Mouse (Mus musculus) cortical plate, adult 2 months (tissue): Measurements from ENCODE around the gene Clmp.

ENCODE experiments used
- CTCF ChIP-seq: fragments of 200-500 bp; IDR thresholded peaks from 2 replicates; pipeline ENCODE4 v1.5.1; 2011; ENCODE audit warnings: mild to moderate bottlenecking, control low read depth, low read length; ENCODE audit not compliant: insufficient read depth; ENCODE audit errors: extremely low read depth
- POLR2A ChIP-seq: fragments of 200-500 bp; IDR thresholded peaks from 2 replicates; pipeline ENCODE4 v1.6.1; 2011; ENCODE audit warnings: mild to moderate bottlenecking, low read length, control low read depth; ENCODE audit not compliant: insufficient read depth; ENCODE audit errors: extremely low read depth

DNA sequence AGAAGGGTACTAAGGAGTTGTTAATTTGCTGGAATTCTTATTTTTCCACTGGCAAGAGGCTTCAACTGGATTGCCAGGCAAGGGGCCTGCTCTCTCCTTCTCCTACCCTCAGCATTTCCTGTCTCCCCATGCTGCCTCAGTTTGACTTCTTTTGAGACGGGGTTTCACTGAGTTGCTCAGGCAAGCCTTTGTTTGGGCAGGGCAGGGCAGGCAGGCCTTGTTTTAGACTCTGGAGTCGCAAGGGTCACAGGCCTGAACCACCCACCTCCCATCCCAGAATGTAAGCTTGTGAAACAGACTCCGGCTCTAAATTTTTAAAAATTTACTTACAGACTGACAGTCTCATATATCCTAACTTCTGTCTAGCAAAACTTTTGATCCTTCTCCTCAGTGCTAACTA, 113.3 kb downstream of the Clmp start:
- TF ChIP-seq CTCF, result no peak
- TF ChIP-seq POLR2A, result no peak
